Mouse (Mus musculus) neural tube, embryonic 15.5 days (tissue): Measurements from ENCODE around the gene Rpl9. TPM values are rescaled to one million over a fixed set of nuclear protein-coding genes. Genes with fewer than 3 reads are reported as not detected.

ENCODE experiments used
- ATAC-seq: fragments of 200-750 bp; cut with Nextera tagmentation; 2 replicates; pipeline ENCODE4 v1.8.0; 2017; ENCODE audit warnings: mild to moderate bottlenecking, moderate TSS enrichment, moderate library complexity; ENCODE audit not compliant: low FRiP score
- H3K27ac ChIP-seq: fragments of 300-500 bp; sonication (generic); replicated peaks from 2 replicates; pipeline ENCODE4 v1.5.1; 2015; ENCODE audit warnings: mild to moderate bottlenecking, inconsistent platforms
- H3K27me3 ChIP-seq: fragments of 300-500 bp; sonication (generic); replicated peaks from 2 replicates; pipeline ENCODE4 v1.6.1; 2015; ENCODE audit warnings: inconsistent platforms
- H3K36me3 ChIP-seq: fragments of 300-500 bp; sonication (generic); 2 replicates; pipeline ENCODE4 v1.6.1; 2015; ENCODE audit warnings: inconsistent platforms
- H3K4me1 ChIP-seq: fragments of 300-500 bp; sonication (generic); 2 replicates; pipeline ENCODE4 v1.6.1; 2015; ENCODE audit warnings: inconsistent platforms
- H3K4me2 ChIP-seq: fragments of 300-500 bp; sonication (generic); 2 replicates; pipeline ENCODE4 v1.6.1; 2015; ENCODE audit warnings: inconsistent platforms, mild to moderate bottlenecking, moderate library complexity
- H3K4me3 ChIP-seq: fragments of 300-500 bp; sonication (generic); replicated peaks from 2 replicates; pipeline ENCODE4 v1.5.1; 2015; ENCODE audit warnings: mild to moderate bottlenecking, inconsistent platforms
- H3K9ac ChIP-seq: fragments of 300-500 bp; sonication (generic); replicated peaks from 2 replicates; pipeline ENCODE4 v1.6.1; 2015; ENCODE audit warnings: mild to moderate bottlenecking, inconsistent platforms
- H3K9me3 ChIP-seq: fragments of 300-500 bp; sonication (generic); replicated peaks from 2 replicates; pipeline ENCODE4 v1.6.1; 2016; ENCODE audit warnings: inconsistent platforms
- WGBS: fragments of 180-500 bp; shearing (Covaris S2); methylation state at CpG from one replicate; pipeline ENCODE4 v1.1.7; 2015; ENCODE audit warnings: mixed read lengths; 5-methylcytosine and 5-hydroxymethylcytosine counted together
- polyA plus RNA-seq: library from polyadenylated mRNA; unstranded; fragments of >200 nt; fragmentation: Nextera tagmentation; extraction: Ambion mirVana; gene quantifications from 2 replicates; pipeline ENCODE4 v1.2.1, GENCODE M21; 2015

The Rpl9 gene
- polyA plus RNA-seq, 1 experiment from 2014 or later: 545 TPM

DNA sequence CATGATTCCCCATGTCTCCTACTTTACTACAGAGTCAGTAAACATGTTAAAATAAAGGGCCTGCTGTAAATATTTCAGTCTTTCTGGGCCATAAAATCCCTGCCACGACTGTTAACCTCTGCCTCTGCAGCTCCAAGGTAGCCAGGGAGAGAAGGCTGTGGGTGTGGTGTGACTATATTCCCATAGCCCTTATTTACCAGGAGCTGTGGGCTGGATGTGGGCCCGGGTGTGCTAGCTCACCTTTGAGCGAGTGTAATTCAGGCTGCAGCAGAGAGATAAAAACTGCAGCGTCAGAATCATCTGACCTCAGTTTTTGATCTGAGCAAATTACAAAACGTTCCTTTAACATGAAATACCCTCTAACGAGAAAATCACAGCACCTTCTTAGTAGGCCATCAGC, 29.6 kb upstream of the Rpl9 start:
- Histone ChIP-seq H3K36me3 (peaks cover 82% of the 10 kb centered on the region), H3K9ac (no peak overlapping the region), H3K4me2 (no peak overlapping the region), H3K27ac (no peak overlapping the region), H3K27me3 (no peaks in the 10 kb centered on the region), H3K4me1 (0 out of 2 replicates have a peak, but pooled peaks cover 3% of the 10 kb centered on the region), H3K4me3 (no peak overlapping the region), H3K9me3 (no peaks in the 10 kb centered on the region)
- WGBS: 71% methylated on average over 6 of the region's 6 CpGs
- no peak for ATAC-seq

DNA sequence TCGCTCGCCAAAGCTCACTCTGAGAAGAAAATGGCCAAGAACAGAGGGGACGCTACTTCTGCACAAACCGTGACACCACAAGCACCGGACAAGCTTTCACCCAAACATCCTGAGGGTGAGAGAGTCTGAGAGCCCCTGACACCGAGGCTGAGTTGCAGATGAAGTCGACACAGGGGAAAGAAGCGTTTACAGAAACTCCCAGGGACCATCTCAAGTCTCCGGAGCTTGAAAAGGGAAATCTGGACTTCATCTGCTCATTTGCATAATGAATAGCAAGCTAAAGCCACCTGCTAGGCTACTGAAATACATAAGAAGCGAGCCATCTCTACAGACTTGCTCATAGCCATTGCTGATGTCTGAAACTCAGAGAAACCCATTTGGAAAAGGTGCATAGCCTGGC, 27.9 kb upstream of the Rpl9 start:
- Histone ChIP-seq H3K27ac (no peak overlapping the region), H3K27me3 (no peaks in the 10 kb centered on the region), H3K4me3 (no peak overlapping the region), H3K4me1 (0 out of 2 replicates have a peak, but pooled peaks cover 4% of the 10 kb centered on the region), H3K4me2 (no peak overlapping the region), H3K9me3 (no peaks in the 10 kb centered on the region), H3K9ac (no peak overlapping the region), H3K36me3 (peaks cover 81% of the 10 kb centered on the region)
- no peak for ATAC-seq
- 80% methylated on average over 10 of the region's 10 CpGs for WGBS

DNA sequence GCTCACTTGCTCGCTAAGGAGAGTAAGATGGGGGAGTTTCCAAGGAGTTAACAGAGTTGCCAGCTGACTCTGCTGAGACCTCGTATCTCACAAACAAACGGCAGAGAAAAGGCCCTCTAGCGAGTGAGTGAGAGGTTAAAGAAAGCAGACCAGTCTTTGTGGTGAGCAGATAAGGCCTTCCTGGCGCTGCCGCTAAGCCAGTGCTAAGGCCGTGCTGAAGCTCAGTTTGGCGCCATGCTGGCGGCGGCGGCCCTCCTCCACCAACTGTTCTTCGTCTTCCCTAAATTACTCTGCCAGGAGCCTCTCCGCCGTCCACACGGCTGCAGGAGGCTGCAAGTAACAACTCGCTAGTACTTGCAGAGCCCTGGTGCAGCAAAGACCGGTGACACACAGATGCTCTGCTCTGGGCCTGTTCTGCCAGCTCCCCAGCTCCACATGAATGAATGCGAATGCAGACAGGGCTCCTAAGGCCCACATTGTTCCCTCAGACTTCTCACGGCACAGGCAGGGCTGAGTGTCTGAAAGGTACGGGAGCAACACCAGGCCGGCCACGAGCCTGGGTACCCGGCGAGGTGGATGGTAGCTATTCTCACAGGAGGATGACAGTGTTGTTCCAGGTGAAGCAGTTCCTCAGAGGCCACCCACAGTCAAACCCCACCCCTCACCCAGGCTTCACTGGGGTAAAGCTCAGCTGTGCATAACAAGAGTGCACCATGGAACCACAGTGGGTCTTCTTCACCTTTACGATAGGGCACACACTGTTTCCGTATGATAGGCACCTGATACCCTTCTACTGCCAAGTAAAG, 24.6 kb upstream of the Rpl9 start:
- Histone ChIP-seq H3K4me3 (no peak overlapping the region), H3K9ac (no peak overlapping the region), H3K27me3 (no peaks in the 10 kb centered on the region), H3K36me3 (peaks cover 64% of the 10 kb centered on the region), H3K4me1 (0 out of 2 replicates have a peak, but pooled peaks cover 4% of the 10 kb centered on the region), H3K9me3 (no peaks in the 10 kb centered on the region), H3K4me2 (no peak overlapping the region), H3K27ac (peak overlapping the region; percentile 23)
- ATAC-seq: no peak
- 29% methylated on average over 26 of the region's 26 CpGs for WGBS

DNA sequence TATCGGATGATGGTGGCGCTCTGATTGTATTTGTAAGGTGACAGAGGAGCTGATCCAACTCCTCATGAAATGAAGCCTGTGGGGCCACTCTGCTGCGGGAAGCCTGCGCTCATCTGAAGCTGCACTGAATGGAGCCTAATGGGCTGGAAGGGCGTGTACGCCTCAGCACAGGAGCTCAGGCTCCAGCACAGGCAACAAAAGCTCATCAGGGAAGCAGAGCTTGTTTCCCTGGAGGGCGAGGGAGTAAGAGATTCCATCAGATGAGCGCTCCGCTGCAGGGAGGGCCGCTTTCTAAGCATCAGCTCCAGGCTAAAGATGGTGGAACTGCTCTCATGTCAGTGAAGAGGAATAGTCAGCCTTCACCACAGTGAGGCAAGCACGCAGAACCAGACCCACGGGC, 16.7 kb upstream of the Rpl9 start:
- WGBS: 35% methylated on average over 12 of the region's 12 CpGs
- Histone ChIP-seq H3K9ac (no peak overlapping the region), H3K27ac (peak overlapping the region; percentile 42)

DNA sequence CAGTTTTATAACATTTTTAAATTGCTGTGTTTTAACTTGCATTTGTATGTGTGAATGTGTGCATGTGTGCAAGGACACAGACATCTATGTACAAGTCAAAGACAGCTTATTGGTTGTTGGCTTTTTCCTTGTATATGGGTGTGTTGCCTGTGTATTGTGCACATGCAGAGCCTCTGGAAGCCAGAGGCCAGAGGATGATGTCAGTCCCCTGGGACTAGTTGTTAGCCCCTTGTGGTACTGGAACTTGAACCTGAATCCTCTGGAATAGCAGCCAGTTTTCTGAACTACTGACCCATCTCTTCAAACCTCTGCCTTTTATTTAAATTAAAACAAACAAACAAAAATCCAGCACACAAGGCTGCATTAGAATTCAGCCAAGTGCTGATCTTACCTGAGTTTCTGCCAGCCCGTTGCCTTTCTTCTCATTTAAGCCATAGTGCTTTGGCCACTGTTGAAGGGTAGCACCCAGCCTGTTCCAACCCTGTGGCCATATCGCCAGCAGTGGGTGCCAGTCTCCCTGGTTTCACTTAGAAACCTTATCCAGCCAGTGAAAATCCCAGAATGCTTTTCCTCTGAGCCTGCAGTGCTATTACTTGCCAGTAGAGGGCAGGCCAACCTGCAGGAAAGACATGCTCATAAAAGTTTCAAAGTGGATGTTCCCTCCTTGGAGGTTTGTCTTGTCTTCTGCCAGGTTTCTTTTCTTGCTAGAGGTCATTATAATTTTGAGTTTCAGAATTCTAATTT, 10.2 kb upstream of the Rpl9 start:
- no peaks in the 10 kb centered on the region for H3K9me3 ChIP-seq
- peaks cover 61% of the 10 kb centered on the region for H3K36me3 ChIP-seq
- H3K4me1 ChIP-seq: 0 out of 2 replicates have a peak, but pooled peaks cover 3% of the 10 kb centered on the region
- 27% methylated on average over 2 of the region's 2 CpGs for WGBS
- ATAC-seq: peak; percentile 63; the same call in 1 of the 2 replicates
- no peak overlapping the region for H3K4me3 ChIP-seq
- no peak overlapping the region for H3K9ac ChIP-seq
- H3K4me2 ChIP-seq: no peak overlapping the region
- H3K27ac ChIP-seq: no peak overlapping the region
- no peaks in the 10 kb centered on the region for H3K27me3 ChIP-seq

More for the DNA sequence above, 16.7 kb upstream of the Rpl9 start:
- Histone ChIP-seq H3K36me3 (peaks cover 49% of the 10 kb centered on the region), H3K4me2 (no peak overlapping the region), H3K4me1 (no peaks in the 10 kb centered on the region), H3K9me3 (no peaks in the 10 kb centered on the region), H3K27me3 (no peaks in the 10 kb centered on the region), H3K4me3 (no peak overlapping the region)
- peak; percentile 21 for ATAC-seq

DNA sequence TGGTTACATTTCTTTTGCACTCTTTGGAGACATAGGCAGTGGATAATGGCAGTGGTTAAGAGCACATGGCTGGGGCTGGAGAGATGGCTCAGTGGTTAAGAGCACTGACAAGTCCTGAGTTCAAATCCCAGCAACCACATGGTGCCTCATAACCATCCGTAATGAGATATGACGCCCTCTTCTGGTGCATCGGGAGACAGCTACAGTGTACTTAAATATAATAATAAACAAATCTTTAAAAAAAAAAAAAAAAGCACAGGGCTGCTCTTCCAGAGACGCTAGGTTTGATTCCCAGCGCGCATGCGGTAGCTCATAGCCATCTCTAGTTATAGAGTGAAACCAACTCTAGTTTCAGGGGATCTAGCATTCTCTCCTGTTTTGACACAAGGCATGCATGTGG, 3.2 kb upstream of the Rpl9 start:
- Histone ChIP-seq H3K9ac (no peak overlapping the region), H3K4me3 (no peak overlapping the region), H3K9me3 (no peaks in the 10 kb centered on the region), H3K4me1 (peaks cover 21% of the 10 kb centered on the region), H3K27ac (no peak overlapping the region), H3K27me3 (no peaks in the 10 kb centered on the region), H3K36me3 (peaks cover 39% of the 10 kb centered on the region), H3K4me2 (no peak overlapping the region)
- 95% methylated on average over 7 of the region's 7 CpGs for WGBS
- ATAC-seq: no peak

DNA sequence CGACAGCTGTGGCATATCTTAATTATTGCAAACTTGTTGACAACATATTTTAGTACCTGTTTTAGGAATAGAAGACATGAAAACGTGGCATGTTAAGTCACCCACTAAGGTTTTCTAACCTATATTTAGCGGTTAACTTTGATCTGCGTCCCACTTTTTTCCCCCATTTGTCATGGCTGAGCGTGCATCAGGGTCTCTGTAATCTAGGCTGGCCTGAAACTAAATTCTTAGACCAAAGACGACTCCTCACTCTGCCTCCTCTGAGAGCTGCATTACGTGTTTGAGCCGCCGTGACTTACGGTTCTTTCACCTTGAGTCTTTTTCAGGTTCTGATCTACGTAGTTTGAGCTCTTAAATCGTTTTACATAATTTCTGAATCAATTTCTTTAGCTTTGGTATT, 509 bp upstream of the Rpl9 start:
- H3K4me2 ChIP-seq: peak overlapping the region; percentile 77
- no peaks in the 10 kb centered on the region for H3K27me3 ChIP-seq
- ATAC-seq: peak; percentile 62; the same call in 1 of the 2 replicates
- peak overlapping the region; percentile 71 for H3K9ac ChIP-seq
- WGBS: 4% methylated on average over 12 of the region's 12 CpGs
- H3K36me3 ChIP-seq: peaks cover 46% of the 10 kb centered on the region
- no peaks in the 10 kb centered on the region for H3K9me3 ChIP-seq
- peak overlapping the region; percentile 80 for H3K27ac ChIP-seq
- peaks cover 30% of the 10 kb centered on the region for H3K4me1 ChIP-seq
- H3K4me3 ChIP-seq: peak overlapping the region; percentile 77

DNA sequence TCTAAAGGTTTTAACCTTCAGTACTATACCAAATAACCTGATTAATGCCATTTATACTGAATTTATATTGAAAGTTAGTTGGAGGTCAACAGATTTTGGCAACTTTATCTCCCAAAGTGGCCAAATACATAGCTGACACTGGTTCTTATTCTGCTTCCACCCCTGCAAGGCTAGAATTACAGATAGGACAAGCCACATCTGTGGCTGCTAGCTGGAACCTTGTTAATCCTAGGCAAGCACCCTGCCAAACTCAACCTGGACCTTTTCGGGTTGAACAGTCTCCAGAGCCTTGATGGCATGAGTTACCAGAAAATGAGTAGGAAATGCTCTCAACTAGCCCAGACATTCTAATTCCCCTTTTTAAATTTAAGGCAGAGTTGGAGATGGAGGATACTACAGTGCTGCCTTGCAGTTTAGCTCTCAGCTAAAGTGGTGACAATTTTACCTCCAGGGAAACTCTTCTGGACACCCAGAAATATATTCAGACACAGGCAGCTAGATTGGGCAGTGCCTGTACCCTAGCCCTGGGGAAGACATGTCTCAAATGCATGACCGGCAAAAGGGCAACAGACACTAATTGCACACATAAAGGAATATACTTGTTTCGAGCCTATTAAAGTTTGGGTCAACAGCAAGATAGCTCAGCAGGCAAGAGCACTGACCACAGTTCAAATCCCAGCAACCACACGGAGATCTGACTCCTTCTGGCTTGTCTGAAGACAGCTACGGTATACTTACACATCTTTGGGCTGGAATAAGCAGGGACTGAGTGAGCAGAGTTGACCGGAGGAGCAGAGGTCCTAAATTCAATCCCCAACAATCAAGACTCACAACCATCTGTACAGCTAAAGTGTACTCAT, 4.0 kb downstream of the Rpl9 start:
- H3K36me3 ChIP-seq: peaks cover 45% of the 10 kb centered on the region
- H3K9me3 ChIP-seq: no peaks in the 10 kb centered on the region
- peaks cover 23% of the 10 kb centered on the region for H3K4me1 ChIP-seq
- no peak overlapping the region for H3K4me3 ChIP-seq
- no peak overlapping the region for H3K9ac ChIP-seq
- no peaks in the 10 kb centered on the region for H3K27me3 ChIP-seq
- H3K27ac ChIP-seq: no peak overlapping the region
- no peak overlapping the region for H3K4me2 ChIP-seq
- ATAC-seq: no peak
- WGBS: 83% methylated on average over 6 of the region's 6 CpGs

DNA sequence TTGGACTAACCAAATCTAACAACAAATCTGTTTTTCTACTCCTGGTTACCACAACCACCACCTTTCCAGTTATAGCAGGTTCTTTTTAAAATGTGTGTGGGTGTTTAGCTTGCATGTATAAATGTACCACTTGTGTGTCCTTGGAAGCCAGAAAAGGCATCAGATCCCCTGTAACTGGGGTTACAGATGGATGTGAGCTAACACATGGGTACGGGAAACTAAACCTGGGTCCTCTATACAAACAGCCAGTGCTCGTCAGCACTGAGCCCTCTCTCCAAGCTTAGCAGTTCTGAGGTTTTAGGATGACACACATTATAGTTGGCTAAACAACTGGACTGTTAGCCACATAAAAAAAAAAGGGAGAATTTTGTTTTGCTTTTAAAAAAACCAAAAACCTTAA, 5.5 kb downstream of the Rpl9 start:
- 78% methylated on average over 2 of the region's 2 CpGs for WGBS
- H3K27me3 ChIP-seq: no peaks in the 10 kb centered on the region
- ATAC-seq: no peak
- no peak overlapping the region for H3K9ac ChIP-seq
- H3K27ac ChIP-seq: no peak overlapping the region
- no peaks in the 10 kb centered on the region for H3K9me3 ChIP-seq
- no peak overlapping the region for H3K4me3 ChIP-seq
- no peak overlapping the region for H3K4me2 ChIP-seq
- peaks cover 45% of the 10 kb centered on the region for H3K36me3 ChIP-seq
- peaks cover 21% of the 10 kb centered on the region for H3K4me1 ChIP-seq

DNA sequence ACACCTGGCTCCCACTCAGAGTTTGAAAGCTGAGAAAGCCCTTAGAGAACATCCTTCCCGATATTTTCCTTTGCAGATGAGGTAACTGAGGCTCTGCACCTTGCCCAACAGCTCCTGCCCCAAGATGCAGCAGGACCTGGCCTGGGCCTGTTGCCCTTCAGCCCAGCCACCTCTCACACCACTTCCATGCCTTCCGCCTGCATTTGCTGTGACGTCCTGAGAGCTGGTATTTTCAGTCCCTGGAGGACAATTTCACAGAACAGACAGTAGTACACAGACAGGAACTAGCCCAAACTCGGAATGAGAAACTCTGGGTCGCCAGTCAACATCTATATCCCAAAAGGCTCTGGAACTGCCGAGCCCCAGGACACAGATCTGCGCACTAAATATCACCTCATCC, 16.5 kb downstream of the Rpl9 start:
- Histone ChIP-seq H3K9ac (no peak overlapping the region), H3K36me3 (no peaks in the 10 kb centered on the region), H3K9me3 (no peaks in the 10 kb centered on the region), H3K27ac (no peak overlapping the region), H3K4me2 (no peak overlapping the region), H3K4me3 (no peak overlapping the region), H3K4me1 (no peaks in the 10 kb centered on the region), H3K27me3 (no peaks in the 10 kb centered on the region)
- 82% methylated on average over 7 of the region's 7 CpGs for WGBS
- no peak for ATAC-seq

DNA sequence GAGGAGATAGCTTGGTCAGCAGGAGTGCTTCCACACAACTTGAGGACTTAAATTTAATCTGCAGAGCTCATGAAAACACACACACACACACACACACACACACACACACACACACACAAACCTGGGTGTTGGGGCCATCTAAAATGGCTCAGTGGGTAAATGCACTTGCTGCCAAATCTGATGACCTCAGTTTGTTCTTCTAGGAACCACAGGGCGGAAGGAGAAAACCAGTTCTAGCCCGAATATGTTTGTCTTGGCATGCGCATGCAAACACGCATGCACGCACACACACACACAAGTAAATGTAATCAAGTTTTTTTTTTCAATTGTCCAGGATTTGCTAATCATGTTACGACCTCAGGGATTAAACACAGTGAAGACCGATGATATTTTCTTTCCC, 19.7 kb downstream of the Rpl9 start:
- no peaks in the 10 kb centered on the region for H3K36me3 ChIP-seq
- H3K27ac ChIP-seq: no peak overlapping the region
- 95% methylated on average over 7 of the region's 7 CpGs for WGBS
- no peak overlapping the region for H3K9ac ChIP-seq
- H3K27me3 ChIP-seq: no peaks in the 10 kb centered on the region
- H3K4me3 ChIP-seq: no peak overlapping the region
- no peaks in the 10 kb centered on the region for H3K9me3 ChIP-seq
- H3K4me1 ChIP-seq: no peaks in the 10 kb centered on the region
- no peak overlapping the region for H3K4me2 ChIP-seq
- no peak for ATAC-seq
